Mouse (Mus musculus): ENCODE data around the gene Ntn1. TPM values are rescaled to one million over a fixed set of nuclear protein-coding genes. Genes with fewer than 3 reads are reported as not detected.

Gene Ntn1
- total RNA-seq, 2 experiments from 2014 or later, result 55.4 to 61.8 TPM

DNA sequence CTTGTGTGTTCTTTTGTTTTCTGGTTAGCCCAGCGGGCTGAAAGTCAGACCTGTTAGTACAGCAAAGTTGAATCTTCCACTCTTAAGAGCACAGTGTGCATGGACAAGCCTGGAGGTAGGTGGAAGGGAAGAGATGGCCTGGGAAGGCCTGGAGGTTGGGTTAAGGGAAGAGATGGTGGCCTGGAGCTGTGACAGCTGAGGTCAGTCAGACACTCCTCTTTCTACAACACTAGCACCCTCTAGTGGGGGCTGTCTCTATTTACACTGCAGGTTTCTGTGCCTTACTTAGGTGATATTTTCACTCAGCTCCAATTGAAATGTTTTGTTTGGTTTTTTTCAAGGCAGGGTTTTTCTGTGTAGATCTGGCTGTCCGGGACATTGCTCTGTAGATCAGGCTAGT lies 7.5 kb upstream of the Ntn1 start:
- intact Hi-C loops (cut with DNase I), result loop anchor here (1.0 to 5.0 kb wide), 3 partner anchors 196 to 586 kb away; no protein-coding TSS in a partner anchor
- peak; percentile 75 to 77 for DNase-seq

DNA sequence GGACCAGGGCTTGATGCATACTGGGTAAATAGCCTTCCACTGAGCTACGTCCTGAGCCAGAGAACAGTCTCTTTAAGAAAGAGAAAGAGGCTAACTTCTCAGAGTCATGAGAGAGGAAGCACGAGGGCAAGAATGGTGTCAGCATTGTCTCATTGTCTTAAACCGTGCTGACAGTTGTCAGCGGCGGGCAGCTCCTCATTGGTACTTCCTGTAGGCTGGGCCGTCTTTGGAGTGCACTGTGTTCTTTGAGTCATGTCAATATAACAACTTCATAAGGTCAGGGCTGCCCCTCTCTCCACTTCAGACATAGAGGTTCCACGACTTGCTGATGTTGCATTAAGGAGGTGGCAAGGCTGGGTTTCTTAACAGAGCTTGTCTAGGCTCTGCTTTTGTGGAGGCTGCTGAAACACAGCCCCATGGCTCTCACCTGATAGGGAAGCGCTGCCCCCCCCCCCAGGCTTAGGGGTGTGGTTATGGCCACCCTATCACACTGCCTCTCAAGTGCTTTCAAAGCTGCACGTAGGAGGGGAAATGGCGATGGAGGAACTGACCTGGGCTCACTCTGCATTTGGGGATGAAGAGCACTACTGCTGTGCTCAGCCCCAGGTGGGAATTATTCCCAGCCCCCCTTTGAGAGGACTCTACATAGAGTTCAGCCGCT lies 6.8 kb upstream of the Ntn1 start:
- intact Hi-C loops (cut with DNase I), result loop anchor here (5.0 kb wide), 1 partner anchor 585 kb away; no protein-coding TSS in a partner anchor
- DNase-seq, result no peak

DNA sequence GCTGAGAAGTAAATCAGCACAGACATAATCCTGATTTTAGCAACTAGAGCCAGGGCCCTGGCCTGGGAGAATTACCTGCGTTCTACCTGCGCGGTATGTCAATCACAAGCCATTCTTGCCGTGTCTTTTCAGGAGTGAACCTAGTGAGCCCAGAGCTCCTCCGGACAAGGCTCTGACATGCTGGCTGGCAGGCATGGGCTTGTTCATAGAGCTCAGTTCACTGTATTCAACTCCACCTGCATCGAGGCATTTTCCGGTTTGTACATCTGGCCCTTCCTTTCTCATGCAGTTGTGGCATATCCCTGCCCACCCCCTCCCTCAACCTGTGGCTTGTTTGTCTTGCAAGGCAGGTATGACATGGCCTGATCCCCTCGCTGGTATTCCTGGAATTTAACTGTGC lies 5.0 kb upstream of the Ntn1 start:
- intact Hi-C loops (cut with DNase I), result loop anchor here (5.0 kb wide), 1 partner anchor 583 kb away; no protein-coding TSS in a partner anchor
- DNase-seq, result no peak

DNA sequence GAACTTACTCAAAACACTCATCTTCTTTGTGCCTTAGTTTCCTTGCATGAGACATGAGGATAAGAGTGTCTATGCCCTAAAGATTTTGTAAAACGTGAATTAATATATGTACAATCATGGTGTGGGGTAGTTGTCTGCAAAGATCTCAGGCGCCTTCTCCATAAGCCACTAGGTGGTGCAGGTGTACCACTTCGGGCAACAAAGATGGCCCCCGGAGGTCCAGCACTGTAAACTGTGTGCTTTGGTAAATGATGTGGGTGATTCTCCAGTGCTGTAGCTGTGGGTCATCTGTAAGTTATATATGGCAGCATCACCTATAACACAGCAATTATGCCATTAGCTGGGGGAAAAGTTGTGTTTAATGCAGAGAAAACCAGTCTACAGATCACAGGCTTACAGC lies 3.6 kb upstream of the Ntn1 start:
- no peak for DNase-seq
- intact Hi-C loops (cut with DNase I), result no loop called here

DNA sequence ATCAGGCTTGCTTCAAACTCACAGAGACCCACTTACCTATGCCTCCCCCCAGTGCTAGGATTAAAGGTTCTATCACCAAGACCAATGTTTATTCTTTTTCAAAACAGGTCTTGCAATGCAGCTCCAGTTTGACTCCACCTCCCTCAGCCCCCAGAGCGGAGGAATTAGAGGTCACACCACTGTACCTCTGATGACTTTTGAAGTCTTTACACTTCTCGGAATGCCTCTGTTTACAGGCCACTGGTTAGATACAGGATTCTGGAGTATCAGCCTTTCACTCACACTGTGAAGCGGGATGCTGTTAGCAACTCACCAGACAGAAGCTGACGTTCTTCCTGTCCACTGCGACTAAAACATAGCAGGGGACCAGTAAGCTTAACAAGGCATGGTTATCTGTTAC lies 805 bp upstream of the Ntn1 start:
- no peak for DNase-seq
- intact Hi-C loops (cut with DNase I), result no loop called here

DNA sequence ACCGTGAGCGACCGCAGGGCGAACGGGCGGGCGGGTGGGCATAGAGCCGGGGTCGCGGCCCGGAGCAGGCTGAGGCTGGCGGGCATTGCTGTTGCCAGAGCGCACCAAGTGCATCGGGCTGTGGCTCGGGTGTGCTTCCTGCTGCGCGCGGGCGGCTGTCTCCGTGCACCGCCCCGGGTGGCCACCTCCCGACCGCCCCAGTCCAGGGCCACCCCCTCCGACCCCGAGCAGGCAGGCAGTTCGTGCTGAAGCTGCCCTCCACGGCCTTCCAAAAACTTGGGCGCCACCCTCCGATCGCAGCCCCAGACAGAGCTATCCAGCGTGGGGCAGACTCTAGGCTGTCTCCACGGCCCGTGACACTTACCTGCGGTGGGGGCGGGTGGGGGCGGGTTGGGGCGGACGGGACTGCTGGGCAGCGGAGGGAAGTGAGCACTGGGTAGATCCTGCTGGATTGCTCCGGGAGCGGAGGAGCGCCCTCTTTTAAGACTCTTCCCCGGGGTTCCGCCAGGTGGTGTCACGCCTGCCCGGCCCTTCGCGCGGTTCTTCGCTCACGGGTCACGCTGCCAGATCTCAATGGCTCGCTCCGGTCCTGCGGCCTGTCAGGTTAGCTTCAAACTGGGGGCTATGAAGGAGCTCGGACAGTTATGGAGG lies 477 bp downstream of the Ntn1 start:
- intact Hi-C loops (cut with DNase I), result no loop called here
- peak; percentile 49 to 60 for DNase-seq

DNA sequence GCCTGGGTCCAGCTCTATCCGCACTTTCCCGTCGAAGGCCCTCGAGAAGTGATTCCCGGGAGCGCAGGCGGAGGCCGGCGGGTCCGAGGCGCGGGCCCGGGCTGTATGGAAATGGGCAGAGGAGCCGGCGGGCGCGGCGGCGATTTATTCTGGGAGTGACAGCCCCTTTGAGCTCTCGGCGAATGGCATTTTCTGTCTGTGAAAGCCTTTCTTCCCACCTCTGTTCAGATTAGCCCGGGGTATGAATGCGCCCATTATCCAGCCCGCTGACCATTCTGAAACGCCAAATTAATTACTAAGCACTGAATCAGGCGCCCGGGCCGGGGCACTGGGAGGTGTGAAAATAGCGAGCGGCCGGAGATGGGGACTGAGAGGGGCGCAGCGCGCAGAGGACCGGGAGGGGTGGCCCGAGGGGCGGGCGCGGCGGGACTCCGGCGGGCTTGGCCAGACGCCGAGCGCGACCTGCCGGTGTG lies 1.0 kb downstream of the Ntn1 start:
- peak; percentile 19 to 32 for DNase-seq
- intact Hi-C loops (cut with DNase I), result no loop called here

DNA sequence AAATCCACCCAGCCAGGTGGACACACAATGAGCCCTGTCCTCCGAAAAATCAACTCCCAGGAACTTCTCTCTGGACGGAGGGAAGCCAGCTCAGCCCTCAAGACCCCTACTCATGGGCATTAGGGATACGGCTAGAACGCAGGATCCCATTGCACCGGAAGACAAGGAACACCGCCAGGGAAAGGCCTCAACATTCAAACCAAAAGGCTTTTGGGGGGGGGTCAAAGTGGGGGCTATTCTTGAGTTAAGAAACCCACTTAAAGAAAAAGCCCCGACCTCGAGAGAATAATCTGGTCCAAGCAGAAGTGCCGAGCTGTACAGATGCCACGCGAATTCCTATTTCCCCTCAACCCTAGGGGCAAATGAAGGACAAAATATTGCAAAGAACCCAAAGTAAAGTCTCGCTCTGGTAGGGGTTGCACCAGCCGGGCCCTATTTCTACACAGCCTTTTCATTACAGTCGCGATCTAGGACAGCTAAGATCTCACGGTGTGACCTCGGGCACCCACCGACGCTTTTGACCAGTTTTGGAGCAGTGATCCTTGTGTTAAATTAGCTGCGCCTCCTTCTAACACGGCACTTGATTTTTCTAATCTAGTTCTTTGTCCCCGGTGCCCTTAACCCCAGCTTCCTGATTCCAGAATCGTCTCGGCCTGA lies 1.6 kb downstream of the Ntn1 start:
- intact Hi-C loops (cut with DNase I), result no loop called here
- no peak for DNase-seq

DNA sequence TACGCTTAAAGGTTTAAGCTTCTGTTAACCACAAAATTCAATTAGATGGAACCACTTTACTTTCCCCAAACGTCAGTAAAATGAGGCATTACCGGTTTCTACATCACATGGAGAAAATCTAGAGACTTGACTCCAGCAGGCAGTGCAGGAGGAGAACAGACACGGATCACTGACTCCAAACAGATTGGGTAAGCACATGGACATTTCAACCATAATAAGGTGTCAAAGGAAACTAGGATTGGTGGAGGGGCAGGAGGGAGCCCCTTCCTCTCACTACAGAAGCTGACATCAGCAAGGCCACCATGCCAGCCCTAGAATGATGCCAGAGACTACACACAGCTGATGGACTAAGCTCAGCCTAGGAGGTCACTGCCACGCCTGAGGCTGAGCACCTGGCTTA lies 5.1 kb downstream of the Ntn1 start:
- no peak for DNase-seq
- intact Hi-C loops (cut with DNase I), result no loop called here

DNA sequence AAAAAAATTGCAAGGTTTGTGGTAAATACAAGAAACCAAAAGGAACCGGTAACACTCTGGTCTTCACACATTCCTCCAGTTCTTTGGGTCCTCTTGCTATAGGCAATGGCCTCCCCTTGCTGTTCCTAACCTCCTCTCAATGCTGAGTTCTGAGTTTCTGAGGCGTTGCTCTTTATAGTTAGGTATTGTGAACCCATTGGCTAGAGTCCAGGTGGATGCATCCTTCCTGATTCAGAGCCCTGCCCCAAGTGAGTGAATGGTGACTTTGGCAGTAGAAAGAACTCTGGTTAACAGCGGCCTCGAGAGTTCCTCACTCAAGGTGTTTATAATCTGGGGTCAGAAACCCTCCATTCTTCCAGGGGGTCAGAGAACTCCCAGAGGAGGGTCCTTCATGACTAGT lies 5.9 kb downstream of the Ntn1 start:
- DNase-seq, result no peak
- intact Hi-C loops (cut with DNase I), result no loop called here

DNA sequence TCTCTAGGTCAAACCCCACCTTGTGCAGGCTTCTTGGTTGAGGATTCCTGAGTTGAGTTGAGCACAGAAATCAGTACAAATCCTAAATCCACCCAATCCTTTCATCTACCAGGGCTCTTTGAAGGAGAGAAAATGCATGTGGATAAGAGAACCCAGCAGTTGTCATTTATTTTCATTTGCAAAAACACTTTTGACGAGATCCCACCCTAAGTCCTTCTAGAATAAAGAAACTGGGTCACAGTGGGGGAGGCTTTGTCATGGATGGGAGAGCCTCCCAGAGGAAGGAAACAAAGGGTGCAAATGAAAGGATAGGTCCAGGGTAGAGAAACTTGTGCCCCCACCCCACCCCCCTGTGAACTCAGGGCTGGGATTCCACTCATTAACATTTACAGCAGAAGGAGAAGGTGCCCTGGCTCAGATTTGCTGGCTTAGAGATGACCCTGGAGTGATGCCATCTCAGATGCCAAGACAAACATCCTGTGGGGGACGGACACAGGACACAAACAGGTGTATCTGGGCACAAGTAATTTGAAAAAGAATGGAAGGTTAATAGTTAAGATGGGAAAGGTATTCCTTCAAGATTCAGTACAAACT lies 6.6 kb downstream of the Ntn1 start:
- intact Hi-C loops (cut with DNase I), result no loop called here
- DNase-seq, result no peak

DNA sequence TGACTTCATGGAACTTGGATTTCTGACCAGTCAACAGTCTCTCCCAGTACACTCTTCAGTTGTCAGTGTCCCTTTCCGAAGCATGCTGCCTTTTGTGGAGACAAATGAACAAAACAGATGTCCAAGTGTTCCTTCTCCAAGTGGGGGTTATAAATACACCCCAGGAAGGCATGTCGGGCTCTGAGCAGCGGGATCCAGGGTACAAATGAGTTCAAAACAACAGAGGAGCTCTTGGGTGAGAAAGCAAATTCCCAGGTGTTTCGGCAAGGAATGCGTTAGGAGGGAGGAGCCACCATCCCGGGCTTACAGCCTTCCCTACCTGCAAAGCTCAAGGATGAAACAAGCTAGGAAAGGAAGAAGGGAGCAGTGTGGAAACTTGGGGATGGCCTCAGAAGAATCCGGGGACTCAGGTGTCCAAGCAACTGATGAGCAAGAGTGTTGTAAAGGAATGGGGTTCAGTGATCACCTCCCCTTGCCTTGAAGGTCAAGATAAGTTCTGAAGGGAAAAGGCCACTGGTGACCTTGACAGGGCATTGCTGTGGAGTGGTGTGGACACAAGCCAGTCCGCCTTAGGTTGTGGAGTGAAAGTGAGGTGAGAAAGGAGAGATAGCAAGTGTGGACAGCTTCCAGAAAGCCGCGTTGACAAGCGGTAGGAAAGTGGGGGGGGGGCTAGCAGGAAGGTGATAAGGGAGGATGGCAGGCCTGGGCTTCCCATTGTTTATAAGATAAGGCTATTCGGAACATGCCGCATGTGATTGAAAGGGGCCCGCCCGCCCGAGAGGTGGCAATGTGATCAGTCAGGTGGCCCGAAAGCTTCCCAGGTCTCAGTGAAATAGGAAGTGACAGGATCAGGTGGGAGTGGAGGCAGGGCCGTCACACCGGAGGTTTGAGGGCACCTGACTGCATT lies 10.0 kb downstream of the Ntn1 start:
- DNase-seq, result peak in 1 of 2 experiments; percentile 39
- intact Hi-C loops (cut with DNase I), result no loop called here

DNA sequence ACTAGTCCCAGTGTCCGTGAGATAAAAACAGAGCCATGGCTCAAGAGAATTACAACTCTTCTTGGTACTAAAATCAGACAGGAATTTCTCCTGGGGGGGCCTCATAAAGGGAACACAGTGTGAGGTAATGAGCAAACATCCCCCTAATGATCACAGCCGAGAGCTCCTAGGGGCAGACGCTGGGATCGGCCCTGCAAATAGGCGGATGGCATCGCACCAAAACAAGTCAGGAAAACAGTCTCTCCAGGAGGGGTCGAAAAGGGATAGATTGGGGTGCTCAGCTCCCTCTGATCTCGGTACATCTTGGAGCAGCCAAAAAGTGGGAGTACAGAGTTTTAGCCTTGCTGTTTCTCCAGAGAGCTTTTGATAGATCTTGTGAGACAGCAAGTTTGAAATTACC lies 11.0 kb downstream of the Ntn1 start:
- intact Hi-C loops (cut with DNase I), result loop anchor here (5.0 kb wide), 1 partner anchor 127 kb away; no protein-coding TSS in a partner anchor
- DNase-seq, result no peak

DNA sequence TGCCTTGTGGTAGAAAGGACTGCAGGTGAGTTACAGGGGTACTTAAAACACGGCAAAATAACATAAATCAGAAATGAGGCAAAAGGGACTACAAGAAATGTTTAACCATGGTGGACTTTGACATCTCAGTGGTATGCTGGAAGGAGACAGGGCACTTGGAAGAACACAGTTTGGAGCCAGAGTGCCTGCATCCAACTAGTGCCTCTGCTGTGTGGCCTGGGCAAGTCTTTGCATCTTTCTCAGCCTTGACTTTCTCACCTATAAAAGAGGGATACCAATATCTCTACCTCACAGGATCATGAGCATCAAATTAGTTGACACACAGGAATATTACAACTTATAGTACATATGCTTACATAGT lies 12.0 kb downstream of the Ntn1 start:
- intact Hi-C loops (cut with DNase I), result loop anchor here (5.0 kb wide), 1 partner anchor 126 kb away; no protein-coding TSS in a partner anchor
- DNase-seq, result no peak

DNA sequence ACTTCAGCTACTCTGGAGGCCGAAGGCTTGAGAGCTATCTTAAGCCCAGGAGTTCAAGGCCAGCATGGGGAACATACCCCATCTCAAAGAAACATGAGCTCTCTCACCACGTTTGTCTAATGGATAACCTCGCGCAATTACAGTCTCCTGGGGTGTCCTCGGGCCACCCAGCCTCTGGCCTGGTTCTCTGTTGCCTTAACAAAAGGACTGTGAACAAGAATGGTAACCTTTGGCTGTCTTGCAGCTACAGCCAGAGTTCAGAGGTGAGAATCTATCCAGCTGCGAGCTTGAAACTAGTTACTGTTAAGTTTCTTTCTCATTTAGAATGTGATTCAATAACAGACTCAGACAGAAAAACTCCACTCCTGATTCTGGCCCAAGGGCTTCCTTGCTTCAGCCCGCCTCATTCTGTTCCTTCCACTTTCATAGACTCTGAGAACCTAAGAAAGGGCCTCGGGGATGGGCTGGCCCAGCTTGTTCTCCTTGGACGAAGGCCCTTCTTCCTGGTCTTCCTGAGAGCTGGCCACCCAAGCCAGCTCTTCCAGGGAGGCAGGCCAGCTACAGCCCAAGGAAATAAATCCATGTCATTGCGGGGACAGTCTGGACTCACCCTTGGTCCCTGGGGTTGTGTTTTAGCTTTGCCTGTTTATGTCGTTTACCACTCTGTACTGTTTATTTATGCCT lies 12.5 kb downstream of the Ntn1 start:
- peak in 1 of 2 experiments; percentile 30 for DNase-seq
- intact Hi-C loops (cut with DNase I), result loop anchor here (5.0 kb wide), 1 partner anchor 126 kb away; no protein-coding TSS in a partner anchor

DNA sequence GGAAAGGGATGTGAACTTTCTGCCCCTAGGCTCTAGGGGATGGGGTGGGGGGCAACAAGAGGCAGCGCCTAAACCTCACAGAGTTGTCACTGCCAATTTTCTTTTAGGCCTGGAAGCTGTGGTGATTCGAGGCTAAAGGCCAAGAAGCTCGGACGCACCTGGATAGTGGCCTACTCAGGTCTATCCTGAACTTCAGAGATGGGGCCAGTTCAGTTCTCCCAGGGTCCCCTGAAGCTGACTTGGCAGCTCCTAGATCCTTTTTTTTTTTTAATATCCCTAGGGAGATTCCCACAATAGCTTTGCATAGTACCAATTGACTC lies 13.2 kb downstream of the Ntn1 start:
- no peak for DNase-seq
- intact Hi-C loops (cut with DNase I), result loop anchor here (5.0 kb wide), 1 partner anchor 125 kb away; no protein-coding TSS in a partner anchor

DNA sequence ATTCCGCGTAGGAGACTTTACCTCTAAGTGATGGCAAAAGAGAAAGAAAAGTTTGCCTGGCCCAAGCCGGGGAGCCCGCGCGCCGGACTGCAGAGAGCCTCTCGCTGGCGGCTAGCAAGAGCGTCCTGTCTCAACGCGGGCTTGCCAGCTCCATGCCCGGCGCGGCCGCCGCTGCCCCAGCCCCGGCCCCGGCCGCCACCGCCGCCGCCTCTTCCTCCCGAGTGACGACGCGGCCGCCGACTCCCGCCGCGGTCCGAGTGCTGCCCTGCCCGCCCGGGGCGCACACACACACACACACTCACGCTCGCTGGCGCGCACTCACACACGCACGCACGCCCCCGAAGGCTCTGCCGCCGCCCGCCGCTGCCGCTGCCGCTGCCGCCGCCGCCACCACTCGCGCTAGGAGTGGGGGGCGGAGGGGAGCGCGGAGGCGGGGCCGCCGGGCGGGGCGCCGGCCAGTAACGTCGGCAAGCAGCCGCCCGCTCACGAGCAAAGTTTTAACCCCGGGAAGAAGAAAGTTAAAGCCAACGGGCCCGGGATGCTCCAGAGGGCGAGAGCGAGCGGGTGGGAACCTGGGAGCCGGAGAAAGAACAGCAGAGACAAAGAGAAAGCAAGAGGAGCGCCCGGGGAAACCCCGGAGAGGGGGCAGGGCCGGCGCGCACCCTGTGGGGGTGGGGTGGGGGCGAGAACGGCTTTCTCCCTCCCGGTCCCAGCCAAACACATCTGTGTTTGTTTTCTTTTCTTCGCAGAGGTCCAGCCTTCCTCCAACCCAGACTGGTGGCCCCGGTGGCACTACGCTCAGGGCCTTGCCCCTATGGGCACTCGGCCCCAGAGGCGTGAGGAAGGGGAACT lies 13.8 kb downstream of the Ntn1 start:
- DNase-seq, result peak; percentile 68 to 80
- intact Hi-C loops (cut with DNase I), result loop anchor here (5.0 kb wide), 1 partner anchor 125 kb away; no protein-coding TSS in a partner anchor

DNA sequence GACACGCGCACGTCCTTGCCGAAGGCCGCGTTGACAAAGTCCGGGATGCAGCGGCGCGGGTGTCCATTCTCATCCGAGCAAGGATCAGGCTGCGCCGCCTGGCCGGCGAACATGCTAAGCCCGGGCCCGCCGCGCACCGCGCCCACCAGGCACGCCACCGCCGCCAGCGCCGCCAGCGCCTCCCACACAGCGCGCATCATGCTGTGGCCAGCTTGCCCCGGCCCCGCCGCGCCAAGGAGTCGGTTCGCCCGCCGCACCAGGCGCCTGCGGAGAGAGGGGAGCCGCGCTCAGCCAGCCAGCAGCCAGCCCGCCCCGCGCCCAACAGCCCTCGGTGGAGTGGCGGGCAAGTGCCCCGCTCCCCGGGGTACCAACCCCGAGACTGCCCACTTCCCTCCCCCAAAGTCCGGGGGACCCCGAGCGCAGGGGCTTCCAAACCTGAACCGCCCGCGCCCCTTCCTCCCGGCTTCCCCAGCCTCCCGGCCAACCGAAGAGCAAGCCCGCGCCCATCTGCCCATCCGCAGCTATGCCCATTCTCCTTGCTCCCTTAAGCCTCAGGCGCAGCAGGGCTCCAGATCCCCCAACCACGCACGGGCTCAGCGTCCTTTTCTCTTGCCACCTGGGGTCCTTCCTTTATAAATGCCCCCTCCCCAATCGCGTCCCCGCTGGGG lies 14.6 kb downstream of the Ntn1 start:
- DNase-seq, result peak; percentile 51 to 63
- intact Hi-C loops (cut with DNase I), result loop anchor here (2.0 to 5.0 kb wide), 2 partner anchors 41 to 124 kb away; no protein-coding TSS in a partner anchor
